Mouse (Mus musculus): Measurements from ENCODE around the gene Fam43b. TPM values are rescaled to one million over a fixed set of nuclear protein-coding genes. Genes with fewer than 3 reads are reported as not detected.

Fam43b gene
- total and polyA plus RNA-seq, 3 experiments = not detected

DNA sequence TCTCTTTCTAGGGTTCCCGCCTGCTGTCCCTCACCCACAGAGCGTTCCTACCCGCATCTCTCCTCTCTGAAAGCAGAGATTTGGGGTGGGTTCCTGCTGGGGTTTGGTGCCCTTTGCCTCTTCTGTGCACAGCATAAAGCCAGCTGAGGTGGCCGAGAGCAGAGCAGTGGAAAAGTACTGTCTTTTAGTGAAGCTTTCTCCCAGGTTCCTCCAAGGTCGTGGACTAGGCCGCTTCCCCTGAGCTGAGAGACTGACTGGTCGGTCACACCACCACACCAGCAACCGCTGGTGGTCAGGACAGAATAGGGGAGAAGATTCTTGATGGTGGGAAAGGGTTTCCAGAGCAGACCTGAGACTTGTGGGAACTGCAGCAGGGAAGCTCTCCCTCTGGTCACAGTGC lies 383 bp upstream of the Fam43b start:
- in situ Hi-C loops (cut with MboI; ENCODE audit: low pct_ligation_motif_present, low pct_unique_long_range_greater_than_20kb, low sequenced_read_pairs) (no loop called here), dilution Hi-C loops (cut with MboI; ENCODE audit: extremely low pct_ligation_motif_present, extremely low pct_unique_long_range_greater_than_20kb, low sequenced_read_pairs) (no loop called here)
- Histone ChIP-seq H3K9ac (ENCODE audit: insufficient read depth, low read depth) (no peak overlapping the region), H3K27me3 (replicated peaks) (peaks cover 55% of the 10 kb centered on the region), H3K4me2 (ENCODE audit: insufficient read depth, low read depth, poor library complexity, severe bottlenecking) (no peak overlapping the region), H3K9me3 (replicated peaks; ENCODE audit: low read length) (peaks cover 18% of the 10 kb centered on the region), H3K27ac (ENCODE audit: insufficient read depth, low read depth) (no peak overlapping the region), H3K79me2 (replicated peaks; ENCODE audit: control insufficient read depth, extremely low read depth, insufficient read depth, poor library complexity, severe bottlenecking) (no peaks in the 10 kb centered on the region), H3K36me3 (replicated peaks in 1 of 2; ENCODE audit: control insufficient read depth in 1 of 2, insufficient read depth in 1 of 2, low read length in 1 of 2) (no peaks in the 10 kb centered on the region), H3K4me1 (ENCODE audit: control insufficient read depth in 1 of 2, insufficient read depth in 2 of 2) (no peaks in the 10 kb centered on the region), H3K4me3 (replicated peaks in 1 of 3; ENCODE audit: low read depth in 2 of 3, low read length in 2 of 3, poor library complexity in 1 of 3) (no peak overlapping the region)
- TF ChIP-seq IRF4 (IDR thresholded peaks at IDR 0.05; ENCODE audit: low read depth, low read length) = no peak
- no peak for TF ChIP-seq MEF2A (IDR thresholded peaks at IDR 0.05; ENCODE audit: borderline replicate concordance, low read depth, low read length)
- TF ChIP-seq ZC3H11A (IDR thresholded peaks at IDR 0.05; ENCODE audit: low read depth, low read length) = no peak
- TF ChIP-seq ZMIZ1 (IDR thresholded peaks at IDR 0.05; ENCODE audit: low read depth, low read length) = no peak
- no peak for TF ChIP-seq SMC3 (IDR thresholded peaks at IDR 0.05; ENCODE audit: low read depth, low read length)
- TF ChIP-seq HCFC1 (IDR thresholded peaks at IDR 0.05; ENCODE audit: low read depth, low read length) = no peak
- TF ChIP-seq MAZ (IDR thresholded peaks at IDR 0.05; ENCODE audit: low read depth, low read length) = no peak
- no peak for TF ChIP-seq GABPA (IDR thresholded peaks at IDR 0.05; ENCODE audit: insufficient replicate concordance, low read depth, low read length)
- TF ChIP-seq EP300 (IDR thresholded peaks at IDR 0.05; ENCODE audit: low read length) = no peak
- no peak for TF ChIP-seq ZKSCAN1 (IDR thresholded peaks at IDR 0.05; ENCODE audit: borderline replicate concordance, low read depth, low read length)
- no peak for DNase-seq (ENCODE audit: extremely low read depth)

DNA sequence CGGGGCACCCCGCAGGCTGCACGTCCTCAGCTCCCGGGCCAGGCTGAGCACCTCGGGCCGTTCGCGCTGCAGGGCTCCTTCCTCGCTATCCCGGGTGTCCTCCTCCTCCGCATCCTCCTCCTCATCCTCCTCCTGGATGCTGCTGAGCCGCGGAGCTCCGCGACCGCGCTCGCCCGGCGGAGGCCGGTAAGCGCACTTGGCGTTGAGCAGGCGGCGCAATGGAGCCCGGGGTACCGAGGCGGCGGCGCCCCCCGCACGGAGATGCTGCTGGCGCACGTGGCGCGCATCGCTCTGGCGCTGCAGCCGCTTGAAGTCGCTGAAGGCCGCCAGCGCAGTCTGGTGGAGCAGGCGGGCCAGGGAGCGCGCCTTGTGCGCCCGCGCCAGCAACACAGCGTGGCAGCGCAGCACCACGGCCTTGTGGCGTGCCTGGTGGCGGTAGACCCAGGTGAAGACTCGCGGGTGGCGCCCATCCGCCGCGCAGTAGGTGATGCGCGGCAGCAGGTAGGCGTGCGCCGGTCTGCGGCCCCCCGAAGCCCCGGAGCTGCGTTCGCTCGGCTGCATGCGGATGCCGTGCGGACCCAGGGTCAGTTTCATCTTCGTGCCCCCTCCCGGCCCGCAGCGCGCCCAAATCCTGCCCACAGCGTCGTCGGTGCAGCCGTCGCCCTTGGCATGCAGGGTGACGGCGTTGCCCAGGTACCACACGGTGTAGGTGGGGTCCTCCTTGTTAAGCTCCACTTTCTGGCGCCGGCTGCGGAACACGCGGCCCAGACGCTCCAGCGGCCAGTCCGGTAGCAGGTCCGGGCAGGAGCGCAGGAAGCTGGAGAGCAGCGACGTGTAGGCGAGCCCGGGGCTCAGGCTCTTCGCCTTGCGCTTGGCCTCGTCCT lies 999 bp downstream of the Fam43b start:
- Histone ChIP-seq H3K4me3 (replicated peaks in 1 of 3; ENCODE audit: low read depth in 2 of 3, low read length in 2 of 3, poor library complexity in 1 of 3) (no peak overlapping the region), H3K36me3 (replicated peaks in 1 of 2; ENCODE audit: control insufficient read depth in 1 of 2, insufficient read depth in 1 of 2, low read length in 1 of 2) (no peaks in the 10 kb centered on the region), H3K4me1 (ENCODE audit: control insufficient read depth in 1 of 2, insufficient read depth in 2 of 2) (no peaks in the 10 kb centered on the region), H3K9me3 (replicated peaks; ENCODE audit: low read length) (peaks cover 18% of the 10 kb centered on the region), H3K79me2 (replicated peaks; ENCODE audit: control insufficient read depth, extremely low read depth, insufficient read depth, poor library complexity, severe bottlenecking) (no peaks in the 10 kb centered on the region), H3K27me3 (replicated peaks) (peaks cover 56% of the 10 kb centered on the region), H3K4me2 (ENCODE audit: insufficient read depth, low read depth, poor library complexity, severe bottlenecking) (no peak overlapping the region), H3K27ac (ENCODE audit: insufficient read depth, low read depth) (no peak overlapping the region), H3K9ac (ENCODE audit: insufficient read depth, low read depth) (no peak overlapping the region)
- TF ChIP-seq SIN3A (IDR thresholded peaks at IDR 0.05; ENCODE audit: low read length) (no peak), RCOR1 (conservative IDR thresholded peaks at IDR 0.05; ENCODE audit: low read depth, low read length) (no peak), CTCF (conservative IDR thresholded peaks at IDR 0.05 in 1 of 2, IDR thresholded peaks at IDR 0.05 in 1 of 2; ENCODE audit: low read depth in 2 of 2, low read length in 2 of 2) (no peak)
- no peak for DNase-seq (ENCODE audit: extremely low read depth)
- dilution Hi-C loops (cut with MboI; ENCODE audit: extremely low pct_ligation_motif_present, extremely low pct_unique_long_range_greater_than_20kb, low sequenced_read_pairs) (no loop called here), in situ Hi-C loops (cut with MboI; ENCODE audit: low pct_ligation_motif_present, low pct_unique_long_range_greater_than_20kb, low sequenced_read_pairs) (no loop called here)

Data from CH12.LX (cell line).